Mouse (Mus musculus): ENCODE data around the gene Ankrd65. TPM values are rescaled to one million over a fixed set of nuclear protein-coding genes. Genes with fewer than 3 reads are reported as not detected.

The Ankrd65 gene
- total and polyA plus RNA-seq, 2 experiments from 2014 or later: not detected

DNA sequence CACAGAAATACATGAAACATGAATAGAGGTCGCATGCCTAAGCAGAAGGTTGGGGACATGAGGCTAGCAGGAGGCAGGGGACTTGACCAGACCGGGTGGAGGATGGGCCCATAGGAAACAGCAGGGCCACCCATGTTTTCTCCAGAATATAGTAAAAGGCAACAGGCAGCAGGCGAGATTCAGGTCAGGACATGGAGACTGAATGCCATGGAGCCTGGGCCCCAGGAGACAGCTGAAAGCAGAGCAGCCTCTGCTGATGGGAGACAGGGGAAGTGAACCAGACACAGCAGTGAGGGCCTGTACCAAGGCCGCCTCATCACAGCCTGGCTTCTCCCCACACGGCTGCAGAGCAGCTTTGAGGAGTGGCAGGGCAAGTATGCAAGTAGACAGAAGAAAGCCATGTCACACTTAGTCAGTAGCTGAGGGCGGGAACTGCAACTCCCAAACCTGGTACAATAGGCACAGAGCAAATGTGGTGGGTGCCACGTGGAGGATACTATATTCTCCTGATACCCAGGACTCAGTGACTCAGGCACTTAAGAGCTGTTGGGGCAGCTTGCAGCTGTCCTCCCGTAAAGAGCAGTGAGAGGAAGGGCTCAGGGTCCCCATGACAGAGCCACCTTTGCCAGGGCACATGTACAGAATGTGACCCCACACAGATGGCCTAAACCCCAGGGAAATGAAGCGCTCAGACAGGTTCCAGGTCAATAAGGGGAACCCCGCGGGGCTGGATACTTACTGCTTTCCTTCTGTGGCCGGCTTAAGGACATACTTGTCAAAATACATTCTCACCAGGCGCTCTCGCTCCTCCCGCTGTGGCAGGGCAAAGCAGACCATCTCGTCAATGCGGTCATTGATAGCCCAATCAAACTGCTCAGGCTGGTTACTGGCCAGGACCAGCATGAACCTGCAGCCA, 43.4 kb upstream of the Ankrd65 start:
- Histone ChIP-seq H3K27ac (no peak overlapping the region), H3K4me2 (ENCODE audit: low read depth, low read length) (no peak overlapping the region), H3K4me1 (ENCODE audit: insufficient read depth, low read length) (no peaks in the 10 kb centered on the region), H3K9ac (replicated peaks; ENCODE audit: low read length) (0 out of 2 replicates have a peak overlapping the region, but pooled peaks have one; percentile 21), H3K9me3 (ENCODE audit: low read length) (no peaks in the 10 kb centered on the region), H3K27me3 (ENCODE audit: insufficient read depth, low read length) (no peaks in the 10 kb centered on the region), H3K4me3 (ENCODE audit: low read length) (no peak overlapping the region), H3K36me3 (ENCODE audit: insufficient read depth, low read length) (peaks cover 78% of the 10 kb centered on the region)
- DNase-seq (ENCODE audit: low spot score) (no peak), ATAC-seq (no peak)
- 90% methylated on average over 17 of the region's 17 CpGs for WGBS
- no peak for TF ChIP-seq CTCF (IDR thresholded peaks at IDR 0.05; ENCODE audit: low read depth)

DNA sequence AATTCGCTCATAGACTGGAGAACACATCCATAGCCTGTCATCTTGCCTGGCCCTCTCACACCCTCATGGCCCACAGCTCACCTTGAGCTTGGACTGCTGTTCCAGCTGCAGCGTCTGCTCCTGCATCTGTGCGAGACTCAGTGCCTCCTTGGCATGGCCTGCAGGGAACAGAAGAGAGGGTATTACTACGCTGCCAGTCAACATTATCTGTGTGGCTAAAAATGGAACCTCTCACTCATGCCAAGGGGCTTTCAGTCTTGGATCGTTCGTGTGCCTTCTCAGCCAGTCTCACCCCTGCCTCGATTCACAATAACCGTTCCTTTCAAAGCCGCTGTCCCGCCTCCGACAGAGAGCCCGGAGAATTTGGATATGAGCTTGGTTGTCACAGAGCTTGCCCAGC, 33.2 kb upstream of the Ankrd65 start:
- Histone ChIP-seq H3K4me1 (ENCODE audit: insufficient read depth, low read length) (peaks cover 14% of the 10 kb centered on the region), H3K27ac (no peak overlapping the region), H3K4me3 (ENCODE audit: low read length) (no peak overlapping the region), H3K36me3 (ENCODE audit: insufficient read depth, low read length) (peaks cover 31% of the 10 kb centered on the region), H3K27me3 (ENCODE audit: insufficient read depth, low read length) (no peaks in the 10 kb centered on the region), H3K9me3 (ENCODE audit: low read length) (no peaks in the 10 kb centered on the region), H3K4me2 (ENCODE audit: low read depth, low read length) (no peak overlapping the region), H3K9ac (replicated peaks; ENCODE audit: low read length) (no peak overlapping the region)
- no peak for TF ChIP-seq CTCF (IDR thresholded peaks at IDR 0.05; ENCODE audit: low read depth)
- WGBS: 82% methylated on average over 12 of the region's 12 CpGs
- DNase-seq (ENCODE audit: low spot score): no peak
- ATAC-seq: no peak

DNA sequence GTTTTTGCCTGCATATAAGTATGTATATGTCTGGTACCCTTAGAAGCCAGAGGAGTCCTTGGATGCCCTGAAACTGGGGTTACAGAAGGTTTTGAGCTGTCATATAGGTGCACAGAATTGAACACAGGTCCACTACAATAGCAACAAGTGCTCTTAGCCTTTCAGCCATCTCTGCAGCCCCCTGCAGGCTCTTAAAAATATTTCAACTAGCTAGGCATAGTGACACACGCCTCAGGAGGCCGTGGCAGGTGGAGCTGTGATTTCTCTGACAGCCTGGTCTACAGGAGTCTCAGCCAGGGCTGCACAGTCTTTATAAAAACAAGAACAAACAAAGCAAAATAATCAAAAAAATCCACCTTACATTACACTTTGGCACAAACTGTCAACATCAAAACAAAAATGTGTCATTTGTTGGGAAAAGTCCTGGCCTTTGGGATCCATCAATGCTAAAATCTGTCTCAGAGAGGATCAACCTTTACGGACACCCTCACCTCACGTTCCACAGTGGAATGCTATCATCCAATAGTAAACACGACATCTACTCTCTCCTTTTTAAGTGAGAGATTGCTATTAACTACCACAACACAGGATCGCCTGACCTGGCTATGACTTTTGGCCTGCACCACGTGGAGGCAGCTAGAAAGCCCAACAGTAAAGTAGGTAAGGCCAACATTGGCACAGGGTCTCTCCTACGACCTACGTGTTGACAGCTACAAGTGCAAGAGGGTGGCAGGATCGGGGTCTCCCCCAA, 30.2 kb upstream of the Ankrd65 start:
- peak; percentile 50 for TF ChIP-seq CTCF (IDR thresholded peaks at IDR 0.05; ENCODE audit: low read depth)
- peak; percentile 8 for ATAC-seq
- peak; percentile 59 for DNase-seq (ENCODE audit: low spot score)
- Histone ChIP-seq H3K4me2 (ENCODE audit: low read depth, low read length) (peak overlapping the region; percentile 99), H3K36me3 (ENCODE audit: insufficient read depth, low read length) (peaks cover 8% of the 10 kb centered on the region; the same call in 1 of the 2 replicates), H3K27ac (peak overlapping the region; percentile 72; the same call in 1 of the 2 replicates), H3K9ac (replicated peaks; ENCODE audit: low read length) (peak overlapping the region; percentile 73), H3K4me1 (ENCODE audit: insufficient read depth, low read length) (peaks cover 14% of the 10 kb centered on the region), H3K9me3 (ENCODE audit: low read length) (no peaks in the 10 kb centered on the region), H3K4me3 (ENCODE audit: low read length) (peak overlapping the region; percentile 80), H3K27me3 (ENCODE audit: insufficient read depth, low read length) (no peaks in the 10 kb centered on the region)
- WGBS: 5% methylated on average over 10 of the region's 10 CpGs

DNA sequence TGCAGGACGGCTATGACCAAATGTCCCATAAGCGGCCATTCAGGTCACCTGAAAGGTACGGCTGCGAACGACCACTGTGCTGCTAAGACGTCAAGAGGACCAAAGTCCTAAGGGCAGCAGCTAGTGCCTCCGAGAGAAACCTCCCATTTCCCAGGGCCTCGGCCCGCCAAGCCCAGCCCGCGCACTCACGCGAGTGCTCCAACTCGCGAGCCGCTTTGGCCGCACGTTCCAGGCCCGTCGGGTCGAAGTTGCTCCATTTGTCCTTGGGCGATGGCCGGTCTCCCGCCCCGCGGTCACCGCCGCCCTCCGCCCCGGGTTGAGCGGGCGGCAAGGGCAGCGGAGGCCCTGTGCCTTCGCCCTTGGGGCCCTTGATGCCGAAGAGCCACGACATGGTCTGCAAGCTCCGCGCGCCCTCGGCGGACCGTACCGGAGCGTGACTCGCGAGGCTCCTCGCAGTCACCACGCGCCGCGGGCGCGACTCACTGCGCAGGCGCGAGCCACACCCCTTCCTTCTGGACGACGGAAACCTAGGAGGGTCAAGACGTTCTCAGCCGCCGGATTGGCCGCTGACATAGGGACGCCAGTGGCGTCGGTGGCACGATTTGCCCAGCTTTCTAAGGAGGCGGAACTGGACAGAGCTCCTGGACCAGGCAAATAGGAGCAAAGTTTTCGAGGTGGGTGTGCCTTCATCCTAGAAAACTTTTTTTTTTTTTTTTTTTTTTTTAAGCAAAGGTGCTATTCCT, 29.5 kb upstream of the Ankrd65 start, which contains the start of gene Atad3a:
Gene Atad3a (minus strand): TSS at position 481 of the 743 bp plus-strand sequence.
- Histone ChIP-seq H3K27ac (peak within 1 kb of the TSS; percentile 72; the same call in 1 of the 2 replicates), H3K9ac (replicated peaks; ENCODE audit: low read length) (peak within 1 kb of the TSS; percentile 73), H3K4me3 (ENCODE audit: low read length) (peak within 1 kb of the TSS; percentile 80), H3K4me2 (ENCODE audit: low read depth, low read length) (peak within 1 kb of the TSS; percentile 99), H3K36me3 (ENCODE audit: insufficient read depth, low read length) (peaks cover under 1% of the 10 kb centered on the region; the same call in 1 of the 2 replicates), H3K9me3 (ENCODE audit: low read length) (no peaks in the 10 kb centered on the region), H3K4me1 (ENCODE audit: insufficient read depth, low read length) (peaks cover 14% of the 10 kb centered on the region), H3K27me3 (ENCODE audit: insufficient read depth, low read length) (no peaks in the 10 kb centered on the region)
- WGBS: under 1% methylated on average over 68 of the region's 68 CpGs
- TF ChIP-seq CTCF (IDR thresholded peaks at IDR 0.05; ENCODE audit: low read depth): no peak
- peak; percentile 96 for ATAC-seq
- DNase-seq (ENCODE audit: low spot score): peak; percentile 98

DNA sequence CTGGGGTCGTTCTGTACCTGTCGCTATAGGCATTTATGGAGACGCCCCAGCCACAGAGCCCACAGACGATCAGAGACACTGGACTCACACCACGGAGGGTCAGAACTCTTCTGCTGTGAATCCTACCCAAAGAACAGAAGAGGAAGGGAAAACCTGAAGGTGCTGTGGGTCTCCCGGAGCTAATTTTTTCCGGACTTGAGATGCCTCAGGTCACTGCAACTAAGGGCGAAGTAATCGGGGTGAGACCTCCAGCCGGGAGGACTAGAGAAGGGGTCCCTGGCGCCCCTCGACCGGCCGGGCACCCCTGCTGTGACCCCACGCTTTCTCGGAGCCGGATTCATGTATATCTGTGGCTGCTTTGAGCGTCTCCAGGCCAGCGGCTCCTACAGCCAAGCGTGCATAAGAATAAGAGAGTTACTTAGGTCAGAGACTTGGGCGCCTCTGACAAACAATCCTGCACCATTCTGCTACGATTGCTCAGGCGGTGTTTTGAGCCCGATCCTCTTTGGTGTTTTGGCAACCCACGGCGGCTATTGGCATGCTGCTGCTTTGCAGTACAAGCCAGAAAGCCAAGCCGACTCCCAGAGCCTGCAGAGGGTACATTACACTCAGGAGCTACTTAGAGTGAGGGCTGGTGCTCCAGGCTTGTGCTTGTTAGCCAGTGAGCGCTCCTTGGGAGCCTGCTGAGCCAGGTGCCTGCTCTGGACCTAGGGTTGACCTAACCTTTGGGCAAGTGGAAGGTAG, 28.7 kb upstream of the Ankrd65 start:
- ATAC-seq (0 out of 2 replicates have a peak, but pooled peaks have one; percentile 6), DNase-seq (ENCODE audit: low spot score) (no peak)
- H3K4me2 ChIP-seq (ENCODE audit: low read depth, low read length): peak overlapping the region; percentile 99
- WGBS: 2% methylated on average over 28 of the region's 28 CpGs
- no peaks in the 10 kb centered on the region for H3K27me3 ChIP-seq (ENCODE audit: insufficient read depth, low read length)
- H3K4me1 ChIP-seq (ENCODE audit: insufficient read depth, low read length): peaks cover 14% of the 10 kb centered on the region
- no peaks in the 10 kb centered on the region for H3K9me3 ChIP-seq (ENCODE audit: low read length)
- H3K36me3 ChIP-seq (ENCODE audit: insufficient read depth, low read length): no peaks in the 10 kb centered on the region; the same call in 1 of the 2 replicates
- TF ChIP-seq CTCF (IDR thresholded peaks at IDR 0.05; ENCODE audit: low read depth): no peak
- peak overlapping the region; percentile 51; the same call in 1 of the 2 replicates for H3K27ac ChIP-seq
- peak overlapping the region; percentile 80 for H3K4me3 ChIP-seq (ENCODE audit: low read length)
- H3K9ac ChIP-seq (replicated peaks; ENCODE audit: low read length): peak overlapping the region; percentile 57

All from hindbrain, postnatal 0 days (tissue).